Mouse (Mus musculus) MEL (cell line): ENCODE results near the gene Otud7b. TPM values are rescaled to one million over a fixed set of nuclear protein-coding genes. Genes with fewer than 3 reads are reported as not detected.
A peak's percentile ranks its signal among the peaks of the same experiment; 100 is the strongest.

ENCODE experiments used
- DNase-seq: peaks from one replicate; pipeline ENCODE4 v3.0.0; 2011; ENCODE audit warnings: low read depth, low spot score
- H3K27ac ChIP-seq: 2 replicates; pipeline ENCODE4 v1.5.1; 2012; ENCODE audit warnings: low read depth, mild to moderate bottlenecking, control low read depth, low read length, moderate library complexity; ENCODE audit not compliant: control insufficient read depth
- H3K27me3 ChIP-seq, 2 experiments: fragments of 150-350 bp in 1 of 2; sonication (generic) in 1 of 2; 2 replicates each; pipeline ENCODE4 v1.6.1; 2012; ENCODE audit warnings: low read length in 2 of 2, mild to moderate bottlenecking in 2 of 2, improper control_type of control experiment in 1 of 2, moderate library complexity in 1 of 2; ENCODE audit not compliant: insufficient read depth in 2 of 2, control insufficient read depth in 1 of 2
- H3K36me3 ChIP-seq, 2 experiments: 2 replicates each; pipeline ENCODE4 v1.6.1; 2012 to 2014; ENCODE audit warnings: low read length in 2 of 2, improper control_type of control experiment in 1 of 2, inconsistent platforms in 1 of 2, mild to moderate bottlenecking in 1 of 2; ENCODE audit not compliant: insufficient read depth in 2 of 2, control insufficient read depth in 1 of 2
- H3K4me1 ChIP-seq, 2 experiments: fragments of 150-350 bp in 1 of 2; sonication (generic) in 1 of 2; 2 replicates each; pipeline ENCODE4 v1.6.1; 2012; ENCODE audit warnings: low read length in 2 of 2, improper control_type of control experiment in 1 of 2, mild to moderate bottlenecking in 1 of 2; ENCODE audit not compliant: insufficient read depth in 2 of 2, control insufficient read depth in 1 of 2
- H3K4me3 ChIP-seq, 2 experiments: fragments of 150-350 bp in 1 of 2; sonication (generic) in 1 of 2; 2 replicates each; pipeline ENCODE4 v1.5.1; 2012; ENCODE audit warnings: low read depth in 2 of 2, low read length in 2 of 2, mild to moderate bottlenecking in 2 of 2, moderate library complexity in 2 of 2, control low read depth in 1 of 2, improper control_type of control experiment in 1 of 2; ENCODE audit not compliant: control insufficient read depth in 1 of 2, insufficient read depth in 1 of 2
- H3K79me2 ChIP-seq: 2 replicates; pipeline ENCODE4 v1.6.1; 2012; ENCODE audit warnings: mild to moderate bottlenecking, low read length, moderate library complexity; ENCODE audit not compliant: control insufficient read depth, poor library complexity, insufficient read depth
- H3K9ac ChIP-seq: 2 replicates; pipeline ENCODE4 v1.6.1; 2012; ENCODE audit warnings: low read depth, mild to moderate bottlenecking, control low read depth, low read length, moderate library complexity; ENCODE audit not compliant: control insufficient read depth, poor library complexity, severe bottlenecking
- H3K9me3 ChIP-seq: fragments of 150-350 bp; sonication (generic); replicated peaks from 2 replicates; pipeline ENCODE4 v1.6.1; 2012; ENCODE audit warnings: mild to moderate bottlenecking, low read length, improper control_type of control experiment, moderate library complexity; ENCODE audit not compliant: insufficient read depth
- BHLHE40 ChIP-seq: IDR thresholded peaks from 2 replicates; pipeline ENCODE4 v1.6.1; 2012; ENCODE audit warnings: low read depth, mild to moderate bottlenecking, inconsistent platforms, low read length, improper control_type of control experiment, borderline replicate concordance
- CHD1 ChIP-seq: IDR thresholded peaks from 2 replicates; pipeline ENCODE4 v1.6.1; 2012; ENCODE audit warnings: low read depth, mild to moderate bottlenecking, inconsistent platforms, low read length, improper control_type of control experiment
- CHD2 ChIP-seq: IDR thresholded peaks from 2 replicates; pipeline ENCODE4 v1.6.1; 2011; ENCODE audit warnings: low read length, improper control_type of control experiment
- CTCF ChIP-seq, 3 experiments: IDR thresholded peaks in 2 of 3; conservative IDR thresholded peaks in 1 of 3; 2 replicates each; pipeline ENCODE4 v1.5.1; 2011 to 2012; ENCODE audit warnings: low read length in 3 of 3, low read depth in 2 of 3, mild to moderate bottlenecking in 2 of 3, improper control_type of control experiment in 1 of 3, inconsistent platforms in 1 of 3, mixed read lengths in 1 of 3, moderate library complexity in 1 of 3; ENCODE audit not compliant: control insufficient read depth in 1 of 3, insufficient read depth in 1 of 3, poor library complexity in 1 of 3, severe bottlenecking in 1 of 3
- E2F4 ChIP-seq: IDR thresholded peaks from 2 replicates; pipeline ENCODE4 v1.6.1; 2011; ENCODE audit warnings: low read depth, low read length, improper control_type of control experiment, borderline replicate concordance
- ELF1 ChIP-seq: IDR thresholded peaks from 2 replicates; pipeline ENCODE4 v1.6.1; 2014; ENCODE audit warnings: low read depth, mild to moderate bottlenecking, inconsistent platforms, low read length, improper control_type of control experiment, moderate library complexity
- ETS1 ChIP-seq: IDR thresholded peaks from 2 replicates; pipeline ENCODE4 v1.6.1; 2012; ENCODE audit warnings: low read depth, mild to moderate bottlenecking, inconsistent platforms, low read length, improper control_type of control experiment, moderate library complexity
- GABPA ChIP-seq: IDR thresholded peaks from 2 replicates; pipeline ENCODE4 v1.6.1; 2012; ENCODE audit warnings: low read depth, mild to moderate bottlenecking, inconsistent platforms, low read length, improper control_type of control experiment, moderate library complexity
- GATA1 ChIP-seq: IDR thresholded peaks from 2 replicates; pipeline ENCODE4 v1.6.1; 2011; ENCODE audit warnings: low read depth, low read length, improper control_type of control experiment
- MAX ChIP-seq: IDR thresholded peaks from 2 replicates; pipeline ENCODE4 v1.6.1; 2011; ENCODE audit warnings: low read length, improper control_type of control experiment
- MAZ ChIP-seq: IDR thresholded peaks from 2 replicates; pipeline ENCODE4 v1.6.1; 2012; ENCODE audit warnings: low read depth, mild to moderate bottlenecking, inconsistent platforms, low read length, improper control_type of control experiment
- MXI1 ChIP-seq: IDR thresholded peaks from 2 replicates; pipeline ENCODE4 v1.6.1; 2011; ENCODE audit warnings: mild to moderate bottlenecking, low read depth, low read length, improper control_type of control experiment
- MYC ChIP-seq: IDR thresholded peaks from 2 replicates; pipeline ENCODE4 v1.6.1; 2011; ENCODE audit warnings: low read depth, mild to moderate bottlenecking, low read length, improper control_type of control experiment, moderate library complexity
- NELFE ChIP-seq: IDR thresholded peaks from 2 replicates; pipeline ENCODE4 v1.6.1; 2011; ENCODE audit warnings: low read depth, low read length, improper control_type of control experiment
- NRF1 ChIP-seq: IDR thresholded peaks from 2 replicates; pipeline ENCODE4 v1.6.1; 2014; ENCODE audit warnings: low read depth, mild to moderate bottlenecking, inconsistent platforms, low read length, improper control_type of control experiment, moderate library complexity; ENCODE audit not compliant: poor library complexity, insufficient read depth, severe bottlenecking
- POLR2A ChIP-seq, 2 experiments: IDR thresholded peaks; 2 replicates each; pipeline ENCODE4 v1.6.1; 2011 to 2012; ENCODE audit warnings: low read length in 2 of 2, mild to moderate bottlenecking in 2 of 2, control low read depth in 1 of 2, improper control_type of control experiment in 1 of 2, low read depth in 1 of 2, moderate library complexity in 1 of 2; ENCODE audit not compliant: control insufficient read depth in 1 of 2, insufficient read depth in 1 of 2, poor library complexity in 1 of 2
- POLR2AphosphoS2 ChIP-seq: IDR thresholded peaks from 2 replicates; pipeline ENCODE4 v1.6.1; 2011; ENCODE audit warnings: low read length, improper control_type of control experiment
- POLR2AphosphoS5 ChIP-seq: IDR thresholded peaks from 2 replicates; pipeline ENCODE4 v1.6.1; 2012; ENCODE audit warnings: low read depth, borderline replicate concordance, mild to moderate bottlenecking, inconsistent platforms, low read length, moderate library complexity, mixed read lengths
- SIN3A ChIP-seq: IDR thresholded peaks from 2 replicates; pipeline ENCODE4 v1.6.1; 2012; ENCODE audit warnings: low read length, improper control_type of control experiment, inconsistent platforms
- TAL1 ChIP-seq: IDR thresholded peaks from 2 replicates; pipeline ENCODE4 v1.6.1; 2012; ENCODE audit warnings: mild to moderate bottlenecking, inconsistent platforms, low read length, moderate library complexity, mixed read lengths
- TBP ChIP-seq: IDR thresholded peaks from 2 replicates; pipeline ENCODE4 v1.8.0; 2011; ENCODE audit warnings: low read depth, low read length, improper control_type of control experiment
- TCF12 ChIP-seq: IDR thresholded peaks from 2 replicates; pipeline ENCODE4 v1.6.1; 2014; ENCODE audit warnings: low read depth, mild to moderate bottlenecking, inconsistent platforms, low read length, improper control_type of control experiment, moderate library complexity
- USF1 ChIP-seq: IDR thresholded peaks from 2 replicates; pipeline ENCODE4 v1.6.1; 2014; ENCODE audit warnings: low read depth, mild to moderate bottlenecking, inconsistent platforms, low read length, improper control_type of control experiment, moderate library complexity
- USF2 ChIP-seq, 2 experiments: IDR thresholded peaks; 2 replicates each; pipeline ENCODE4 v1.6.1; 2011 to 2012; ENCODE audit warnings: improper control_type of control experiment in 2 of 2, low read length in 2 of 2, borderline replicate concordance in 1 of 2, inconsistent platforms in 1 of 2, low read depth in 1 of 2, mild to moderate bottlenecking in 1 of 2; ENCODE audit not compliant: insufficient read depth in 1 of 2
- ZMIZ1 ChIP-seq: IDR thresholded peaks from 2 replicates; pipeline ENCODE4 v1.6.1; 2012; ENCODE audit warnings: low read depth, mild to moderate bottlenecking, inconsistent platforms, low read length, improper control_type of control experiment, moderate library complexity
- polyA plus RNA-seq, 2 experiments: library from polyadenylated mRNA; stranded (reverse) in 1 of 2; unstranded in 1 of 2; fragments of >175 nt in 1 of 2; fragments of >200 nt in 1 of 2; gene quantifications; 2 replicates each; pipeline versions ENCODE4 v1.2.1 to v1.2.4; 2012; ENCODE audit warnings: low replicate concordance in 2 of 2, low read depth in 1 of 2; ENCODE audit not compliant: insufficient read length in 2 of 2, insufficient read depth in 1 of 2, missing spikeins in 1 of 2
- total RNA-seq: library from RNA; depleted of rRNA; stranded (reverse); fragments of 300-350 nt; gene quantifications from 2 replicates; pipeline ENCODE4 v1.2.3, GENCODE M21; 2012

Gene Otud7b
- total and polyA plus RNA-seq, 3 experiments: 17.9 to 25.8 (median 24.4) TPM

GRCm38 (mm10) chr3:96197129-96197749, 92.9 kb downstream of the Otud7b start (continued):
- no peak for TF ChIP-seq CTCF (IDR thresholded peaks at IDR 0.05 in 2 of 3, conservative IDR thresholded peaks at IDR 0.05 in 1 of 3; ENCODE audit: control insufficient read depth in 1 of 3, insufficient read depth in 1 of 3, low read depth in 2 of 3, low read length in 3 of 3, poor library complexity in 1 of 3, severe bottlenecking in 1 of 3)
- TF ChIP-seq SIN3A: peak; percentile 97
- TF ChIP-seq E2F4: peak; percentile 78; the same call in 1 of the 2 replicates
- TF ChIP-seq TAL1: no peak

- Histone ChIP-seq H3K27me3 (no peaks in the 10 kb centered on the region), H3K4me1 (peaks cover 12 to 22% of the 10 kb centered on the region in 2 experiments), H3K9me3 (no peaks in the 10 kb centered on the region), H3K36me3 (peaks cover 0 to 16% of the 10 kb centered on the region in 2 experiments; a peak in 2 of 4 replicates), H3K4me3 (peak overlapping the region; percentile 60 to 61), H3K9ac (peak overlapping the region; percentile 79), H3K79me2 (peaks cover 9% of the 10 kb centered on the region; the same call in 1 of the 2 replicates), H3K27ac (peak overlapping the region; percentile 87)
- TF ChIP-seq USF2 (IDR thresholded peaks at IDR 0.05; ENCODE audit: borderline replicate concordance in 1 of 2, insufficient read depth in 1 of 2, low read depth in 1 of 2, low read length in 2 of 2) (no peak), NRF1 (no peak), MAZ (0 out of 2 replicates have a peak, but pooled peaks have one; percentile 41), ETS1 (peak; percentile 26; the same call in 1 of the 2 replicates), CHD2 (no peak), ZMIZ1 (peak; percentile 49; the same call in 1 of the 2 replicates), TBP (peak; percentile 82), NELFE (peak; percentile 90), TCF12 (peak; percentile 50; the same call in 1 of the 2 replicates), MAX (peak; percentile 74), POLR2AphosphoS2 (peak; percentile 93), POLR2AphosphoS5 (peak; percentile 72; the same call in 1 of the 2 replicates), MXI1 (peak; percentile 89), SIN3A (peak; percentile 13; the same call in 1 of the 2 replicates), POLR2A (IDR thresholded peaks at IDR 0.05; ENCODE audit: control insufficient read depth in 1 of 2, insufficient read depth in 1 of 2, low read depth in 1 of 2, low read length in 2 of 2, poor library complexity in 1 of 2) (peak in 1 of 2 experiments; percentile 76; a peak in 2 of 4 replicates), GABPA (no peak), ELF1 (0 out of 2 replicates have a peak, but pooled peaks have one; percentile 4), USF1 (peak; percentile 82), BHLHE40 (peak; percentile 74), MYC (peak; percentile 68; the same call in 1 of the 2 replicates), CHD1 (0 out of 2 replicates have a peak, but pooled peaks have one; percentile 17), GATA1 (no peak)
- DNase-seq: peak; percentile 94
These were observed 93.9 kb downstream of the Otud7b start for GRCm38 (mm10) chr3:96198181-96198580.
